Mouse (Mus musculus) intestine, embryonic 14.5 days (tissue): ENCODE data around the gene Dhps. TPM values are rescaled to one million over a fixed set of nuclear protein-coding genes. Genes with fewer than 3 reads are reported as not detected.
A peak's percentile ranks its signal among the peaks of the same experiment; 100 is the strongest.

ENCODE experiments used
- ATAC-seq: fragments of 200-750 bp; cut with Nextera tagmentation; replicated peaks from 2 replicates; pipeline ENCODE4 v1.8.0; 2017; ENCODE audit warnings: low read depth, moderate number of reproducible peaks, moderate TSS enrichment, moderate library complexity; ENCODE audit not compliant: low FRiP score, low TSS enrichment
- DNase-seq: peaks from one replicate; pipeline ENCODE4 v3.0.0-alpha.2; 2018; ENCODE audit warnings: low spot score
- H3K27ac ChIP-seq: fragments of 300-500 bp; sonication (generic); 2 replicates; pipeline ENCODE4 v1.5.1; 2014; ENCODE audit warnings: low read depth, mild to moderate bottlenecking, control low read depth
- H3K27me3 ChIP-seq: fragments of 300-500 bp; sonication (generic); replicated peaks from 2 replicates; pipeline ENCODE4 v1.6.1; 2014; ENCODE audit warnings: low read length, control low read depth; ENCODE audit not compliant: control insufficient read depth, insufficient read depth
- H3K36me3 ChIP-seq: fragments of 300-500 bp; sonication (generic); 2 replicates; pipeline ENCODE4 v1.6.1; 2014; ENCODE audit warnings: low read length, control low read depth; ENCODE audit not compliant: control insufficient read depth, insufficient read depth
- H3K4me1 ChIP-seq: fragments of 300-500 bp; sonication (generic); replicated peaks from 2 replicates; pipeline ENCODE4 v1.6.1; 2014; ENCODE audit warnings: low read length, control low read depth, mixed read lengths; ENCODE audit not compliant: control insufficient read depth, insufficient read depth
- H3K4me2 ChIP-seq: fragments of 300-500 bp; sonication (generic); 2 replicates; pipeline ENCODE4 v1.6.1; 2014; ENCODE audit warnings: low read length
- H3K4me3 ChIP-seq: fragments of 300-500 bp; sonication (generic); 2 replicates; pipeline ENCODE4 v1.5.1; 2014; ENCODE audit warnings: low read depth, low read length, control low read depth, mixed read lengths
- H3K9ac ChIP-seq: fragments of 300-500 bp; sonication (generic); 2 replicates; pipeline ENCODE4 v1.6.1; 2014; ENCODE audit warnings: mild to moderate bottlenecking, low read length
- H3K9me3 ChIP-seq: fragments of 300-500 bp; sonication (generic); 2 replicates; pipeline ENCODE4 v1.6.1; 2016; ENCODE audit warnings: low read length, control low read depth; ENCODE audit not compliant: control insufficient read depth
- WGBS: fragments of 180-500 bp; shearing (Covaris S2); extraction: QIAGEN DNeasy Blood & Tissue Kit; methylation state at CpG from one replicate; pipeline ENCODE4 v1.1.7; 2014; 5-methylcytosine and 5-hydroxymethylcytosine counted together
- polyA plus RNA-seq: library from polyadenylated mRNA; unstranded; fragments of >200 nt; fragmentation: Nextera tagmentation; extraction: Ambion mirVana; gene quantifications from 2 replicates; pipeline ENCODE4 v1.2.1, GENCODE M21; 2014

The Dhps gene
- polyA plus RNA-seq, 1 experiment from 2014 or later = 63.8 TPM

GRCm38 (mm10) chr8:85032622-85033311 is 38.8 kb upstream of the Dhps start:
- 79% methylated on average over 4 of the region's 4 CpGs for WGBS
- no peak overlapping the region for H3K9ac ChIP-seq
- H3K4me3 ChIP-seq = no peak overlapping the region
- peaks cover 49% of the 10 kb centered on the region for H3K36me3 ChIP-seq
- no peaks in the 10 kb centered on the region for H3K27me3 ChIP-seq
- H3K9me3 ChIP-seq = no peaks in the 10 kb centered on the region
- H3K27ac ChIP-seq = no peak overlapping the region
- no peak overlapping the region for H3K4me2 ChIP-seq
- DNase-seq = no peak
- peaks cover 22% of the 10 kb centered on the region for H3K4me1 ChIP-seq
- no peak for ATAC-seq

- no peak for ATAC-seq
- WGBS = 59% methylated on average over 1 of the region's 1 CpGs
These were observed 37.7 kb upstream of the Dhps start for GRCm38 (mm10) chr8:85033867-85034266.

GRCm38 (mm10) chr8:85034764-85035163 is 36.8 kb upstream of the Dhps start:
- Histone ChIP-seq H3K36me3 (peaks cover 41% of the 10 kb centered on the region), H3K4me3 (peak overlapping the region; percentile 64), H3K9me3 (no peaks in the 10 kb centered on the region), H3K27ac (peak overlapping the region; percentile 99; the same call in 1 of the 2 replicates), H3K4me2 (peak overlapping the region; percentile 84), H3K4me1 (peaks cover 14% of the 10 kb centered on the region), H3K9ac (peak overlapping the region; percentile 69), H3K27me3 (no peaks in the 10 kb centered on the region)
- DNase-seq (peak; percentile 74), ATAC-seq (no peak)
- 2% methylated on average over 13 of the region's 13 CpGs for WGBS

More at GRCm38 (mm10) chr8:85033867-85034266, 37.7 kb upstream of the Dhps start:
- DNase-seq = no peak
- no peaks in the 10 kb centered on the region for H3K27me3 ChIP-seq
- H3K27ac ChIP-seq = no peak overlapping the region
- H3K9me3 ChIP-seq = no peaks in the 10 kb centered on the region
- H3K36me3 ChIP-seq = peaks cover 49% of the 10 kb centered on the region
- peaks cover 14% of the 10 kb centered on the region for H3K4me1 ChIP-seq
- H3K4me2 ChIP-seq = no peak overlapping the region
- H3K9ac ChIP-seq = no peak overlapping the region
- H3K4me3 ChIP-seq = no peak overlapping the region

GRCm38 (mm10) chr8:85035165-85035727 is 36.3 kb upstream of the Dhps start:
- H3K9me3 ChIP-seq = no peaks in the 10 kb centered on the region
- H3K4me2 ChIP-seq = peak overlapping the region; percentile 84
- H3K36me3 ChIP-seq = peaks cover 40% of the 10 kb centered on the region
- H3K4me1 ChIP-seq = peaks cover 14% of the 10 kb centered on the region
- peak overlapping the region; percentile 64 for H3K4me3 ChIP-seq
- WGBS = 4% methylated on average over 12 of the region's 12 CpGs
- peak overlapping the region; percentile 99 for H3K27ac ChIP-seq
- H3K27me3 ChIP-seq = no peaks in the 10 kb centered on the region
- peak; percentile 52 for DNase-seq
- peak overlapping the region; percentile 69 for H3K9ac ChIP-seq
- ATAC-seq = no peak

- no peaks in the 10 kb centered on the region for H3K27me3 ChIP-seq
- 1% methylated on average over 15 of the region's 15 CpGs for WGBS
- H3K4me2 ChIP-seq = peak overlapping the region; percentile 84
- DNase-seq = peak; percentile 66
- no peak for ATAC-seq
- H3K9me3 ChIP-seq = no peaks in the 10 kb centered on the region
- peak overlapping the region; percentile 99 for H3K27ac ChIP-seq
- H3K4me1 ChIP-seq = peaks cover 14% of the 10 kb centered on the region
- peak overlapping the region; percentile 64 for H3K4me3 ChIP-seq
- peak overlapping the region; percentile 69 for H3K9ac ChIP-seq
- H3K36me3 ChIP-seq = peaks cover 40% of the 10 kb centered on the region
These were observed 35.7 kb upstream of the Dhps start for GRCm38 (mm10) chr8:85035728-85036310.

- WGBS = under 1% methylated on average over 9 of the region's 9 CpGs
- peak; percentile 88 for DNase-seq
These were observed 35.2 kb upstream of the Dhps start for GRCm38 (mm10) chr8:85036381-85036717.

GRCm38 (mm10) chr8:85036718-85037365 is 34.7 kb upstream of the Dhps start, which contains the start of gene Tnpo2:
Tnpo2 (plus strand) TSS chr8:85036915.
- H3K27me3 ChIP-seq = no peaks in the 10 kb centered on the region
- H3K9me3 ChIP-seq = no peaks in the 10 kb centered on the region
- H3K36me3 ChIP-seq = peaks cover 41% of the 10 kb centered on the region
- H3K4me1 ChIP-seq = peaks cover 14% of the 10 kb centered on the region
- H3K9ac ChIP-seq = peak within 1 kb of the TSS; percentile 69
- peak; percentile 92 for ATAC-seq
- H3K4me2 ChIP-seq = peak within 1 kb of the TSS; percentile 84
- peak within 1 kb of the TSS; percentile 99 for H3K27ac ChIP-seq
- 1% methylated on average over 58 of the region's 59 CpGs for WGBS
- DNase-seq = peak; percentile 94
- H3K4me3 ChIP-seq = peak within 1 kb of the TSS; percentile 64

More at GRCm38 (mm10) chr8:85036381-85036717, 35.2 kb upstream of the Dhps start:
- H3K36me3 ChIP-seq = peaks cover 41% of the 10 kb centered on the region
- ATAC-seq = peak; percentile 36
- peak overlapping the region; percentile 64 for H3K4me3 ChIP-seq
- H3K27ac ChIP-seq = peak overlapping the region; percentile 99
- H3K27me3 ChIP-seq = no peaks in the 10 kb centered on the region
- H3K4me2 ChIP-seq = peak overlapping the region; percentile 84
- H3K4me1 ChIP-seq = peaks cover 14% of the 10 kb centered on the region
- no peaks in the 10 kb centered on the region for H3K9me3 ChIP-seq
- peak overlapping the region; percentile 69 for H3K9ac ChIP-seq

- 0% methylated on average over 14 of the region's 14 CpGs for WGBS
- peak overlapping the region; percentile 60 for H3K4me2 ChIP-seq
- peak; percentile 56 for ATAC-seq
These were observed 34.2 kb upstream of the Dhps start for GRCm38 (mm10) chr8:85037366-85037680.

More at GRCm38 (mm10) chr8:85037366-85037680, 34.2 kb upstream of the Dhps start:
- Histone ChIP-seq H3K27ac (peak overlapping the region; percentile 99), H3K4me1 (peaks cover 14% of the 10 kb centered on the region), H3K36me3 (peaks cover 41% of the 10 kb centered on the region), H3K4me3 (peak overlapping the region; percentile 64), H3K27me3 (no peaks in the 10 kb centered on the region), H3K9me3 (no peaks in the 10 kb centered on the region), H3K9ac (peak overlapping the region; percentile 69)
- DNase-seq = no peak
